Mouse (Mus musculus): ENCODE results near the gene Mtrr.

Mtrr gene

GRCm38 (mm10) chr13:68581747-68582516 is at the start of gene Mtrr, which contains the start of gene Fastkd3:
Gene Mtrr (minus strand): TSS chr13:68582149.
Gene Fastkd3 (plus strand): TSS chr13:68582234.
- under 1% methylated on average over 81 of the region's 81 CpGs for WGBS

- 62% methylated on average over 3 of the region's 3 CpGs for WGBS
These were observed 45.1 kb upstream of the Mtrr start for GRCm38 (mm10) chr13:68627041-68627440.

- 30% methylated on average over 6 of the region's 6 CpGs for WGBS
These were observed 40.8 kb upstream of the Mtrr start for GRCm38 (mm10) chr13:68622792-68623191.

GRCm38 (mm10) chr13:68607652-68608405 is 25.9 kb upstream of the Mtrr start:
- 33% methylated on average over 21 of the region's 21 CpGs for WGBS

GRCm38 (mm10) chr13:68605689-68606126 is 23.8 kb upstream of the Mtrr start:
- 13% methylated on average over 11 of the region's 11 CpGs for WGBS

GRCm38 (mm10) chr13:68603085-68603484 is 21.1 kb upstream of the Mtrr start:
- 45% methylated on average over 6 of the region's 6 CpGs for WGBS

- 12% methylated on average over 6 of the region's 6 CpGs for WGBS
These were observed 19.2 kb upstream of the Mtrr start for GRCm38 (mm10) chr13:68601184-68601583.

- 10% methylated on average over 13 of the region's 13 CpGs for WGBS
These were observed 15.7 kb upstream of the Mtrr start for GRCm38 (mm10) chr13:68597667-68598066.

- WGBS = 11% methylated on average over 10 of the region's 10 CpGs
These were observed 15.2 kb upstream of the Mtrr start, which contains the start of gene 1700001L19Rik for GRCm38 (mm10) chr13:68597199-68597598. Gene 1700001L19Rik (plus strand): TSS chr13:68597421.

- WGBS = 57% methylated on average over 1 of the region's 1 CpGs
These were observed 11.8 kb upstream of the Mtrr start for GRCm38 (mm10) chr13:68593797-68594196.

GRCm38 (mm10) chr13:68585441-68585840 is 3.5 kb upstream of the Mtrr start:
- 83% methylated on average over 7 of the region's 7 CpGs for WGBS

GRCm38 (mm10) chr13:68583961-68584360 is 2.0 kb upstream of the Mtrr start:
- 92% methylated on average over 11 of the region's 11 CpGs for WGBS

GRCm38 (mm10) chr13:68582517-68582780 is 500 bp upstream of the Mtrr start:
- WGBS = under 1% methylated on average over 11 of the region's 11 CpGs

GRCm38 (mm10) chr13:68581086-68581740 is 736 bp downstream of the Mtrr start:
- 18% methylated on average over 14 of the region's 14 CpGs for WGBS

- WGBS = 47% methylated on average over 7 of the region's 7 CpGs
These were observed 4.0 kb downstream of the Mtrr start for GRCm38 (mm10) chr13:68577945-68578344.

- 95% methylated on average over 4 of the region's 4 CpGs for WGBS
These were observed 7.6 kb downstream of the Mtrr start for GRCm38 (mm10) chr13:68574398-68574797.

GRCm38 (mm10) chr13:68572966-68573913 is 8.7 kb downstream of the Mtrr start:
- 68% methylated on average over 10 of the region's 10 CpGs for WGBS

- 82% methylated on average over 19 of the region's 19 CpGs for WGBS
These were observed 9.7 kb downstream of the Mtrr start for GRCm38 (mm10) chr13:68572247-68572646.

- WGBS = 38% methylated on average over 17 of the region's 17 CpGs
These were observed 12.2 kb downstream of the Mtrr start for GRCm38 (mm10) chr13:68569589-68570336.

GRCm38 (mm10) chr13:68568548-68568947 is 13.4 kb downstream of the Mtrr start:
- WGBS = 91% methylated on average over 11 of the region's 11 CpGs

GRCm38 (mm10) chr13:68568110-68568509 is 13.8 kb downstream of the Mtrr start:
- 90% methylated on average over 9 of the region's 9 CpGs for WGBS
